Mouse (Mus musculus) neural tube, embryonic 15.5 days (tissue): ENCODE data around the gene Foxj2. TPM values are rescaled to one million over a fixed set of nuclear protein-coding genes. Genes with fewer than 3 reads are reported as not detected.

ENCODE experiments used
- ATAC-seq: fragments of 200-750 bp; cut with Nextera tagmentation; 2 replicates; pipeline ENCODE4 v1.8.0; 2017; ENCODE audit warnings: mild to moderate bottlenecking, moderate TSS enrichment, moderate library complexity; ENCODE audit not compliant: low FRiP score
- H3K27ac ChIP-seq: fragments of 300-500 bp; sonication (generic); replicated peaks from 2 replicates; pipeline ENCODE4 v1.5.1; 2015; ENCODE audit warnings: mild to moderate bottlenecking, inconsistent platforms
- H3K27me3 ChIP-seq: fragments of 300-500 bp; sonication (generic); replicated peaks from 2 replicates; pipeline ENCODE4 v1.6.1; 2015; ENCODE audit warnings: inconsistent platforms
- H3K36me3 ChIP-seq: fragments of 300-500 bp; sonication (generic); 2 replicates; pipeline ENCODE4 v1.6.1; 2015; ENCODE audit warnings: inconsistent platforms
- H3K4me1 ChIP-seq: fragments of 300-500 bp; sonication (generic); 2 replicates; pipeline ENCODE4 v1.6.1; 2015; ENCODE audit warnings: inconsistent platforms
- H3K4me2 ChIP-seq: fragments of 300-500 bp; sonication (generic); 2 replicates; pipeline ENCODE4 v1.6.1; 2015; ENCODE audit warnings: inconsistent platforms, mild to moderate bottlenecking, moderate library complexity
- H3K4me3 ChIP-seq: fragments of 300-500 bp; sonication (generic); replicated peaks from 2 replicates; pipeline ENCODE4 v1.5.1; 2015; ENCODE audit warnings: mild to moderate bottlenecking, inconsistent platforms
- H3K9ac ChIP-seq: fragments of 300-500 bp; sonication (generic); replicated peaks from 2 replicates; pipeline ENCODE4 v1.6.1; 2015; ENCODE audit warnings: mild to moderate bottlenecking, inconsistent platforms
- H3K9me3 ChIP-seq: fragments of 300-500 bp; sonication (generic); replicated peaks from 2 replicates; pipeline ENCODE4 v1.6.1; 2016; ENCODE audit warnings: inconsistent platforms
- WGBS: fragments of 180-500 bp; shearing (Covaris S2); methylation state at CpG from one replicate; pipeline ENCODE4 v1.1.7; 2015; ENCODE audit warnings: mixed read lengths; 5-methylcytosine and 5-hydroxymethylcytosine counted together
- polyA plus RNA-seq: library from polyadenylated mRNA; unstranded; fragments of >200 nt; fragmentation: Nextera tagmentation; extraction: Ambion mirVana; gene quantifications from 2 replicates; pipeline ENCODE4 v1.2.1, GENCODE M21; 2015

Foxj2 gene
- 7.1 and 7.4 TPM in 2 replicates for polyA plus RNA-seq

DNA sequence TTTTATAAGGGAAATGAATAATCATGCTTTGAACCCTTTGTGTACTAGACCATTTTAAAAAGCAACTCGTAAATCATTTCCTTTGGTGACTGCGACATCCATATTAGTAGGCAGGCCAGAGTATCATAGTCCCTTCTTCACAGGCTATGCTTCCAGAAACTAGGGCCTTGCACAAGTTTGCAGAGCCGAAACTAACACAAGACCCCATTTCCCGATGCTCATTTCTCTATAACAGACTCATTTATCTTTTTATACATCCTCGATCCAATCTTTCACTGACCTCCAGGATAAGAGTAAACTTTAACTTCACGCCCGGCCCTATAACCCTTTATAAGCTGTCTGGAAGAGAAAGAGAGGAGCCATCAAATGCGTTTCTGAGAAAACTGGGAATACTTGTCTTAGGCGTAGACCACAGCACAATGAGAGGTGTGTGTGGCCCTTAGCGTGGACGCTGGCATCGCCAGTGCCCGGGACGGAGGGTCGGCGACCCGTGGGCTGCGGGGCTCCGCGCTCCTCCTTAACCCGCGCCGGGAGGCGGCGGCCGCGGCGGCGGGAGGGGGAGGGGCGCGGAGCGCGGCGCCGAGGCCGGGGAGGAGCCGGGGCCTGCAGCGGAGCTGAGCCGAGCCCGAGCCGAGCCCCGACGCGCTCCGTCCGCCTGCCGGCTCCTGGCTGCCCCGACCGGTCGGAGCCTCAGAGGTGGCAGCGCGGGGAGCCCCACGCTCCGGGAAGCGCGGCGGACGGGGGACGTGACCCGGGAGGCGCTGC, at the start of gene Foxj2:
TSS of gene Foxj2 (plus strand) at position 609 of the 765 bp plus-strand sequence.
- ATAC-seq: peak; percentile 90
- Histone ChIP-seq H3K27ac (peak within 1 kb of the TSS; percentile 67), H3K27me3 (no peaks in the 10 kb centered on the region), H3K9ac (peak within 1 kb of the TSS; percentile 93), H3K4me3 (peak within 1 kb of the TSS; percentile 91), H3K4me1 (peaks cover 37% of the 10 kb centered on the region), H3K9me3 (no peaks in the 10 kb centered on the region), H3K4me2 (peak within 1 kb of the TSS; percentile 91), H3K36me3 (0 out of 2 replicates have a peak, but pooled peaks cover 3% of the 10 kb centered on the region)
- 2% methylated on average over 45 of the region's 61 CpGs for WGBS

DNA sequence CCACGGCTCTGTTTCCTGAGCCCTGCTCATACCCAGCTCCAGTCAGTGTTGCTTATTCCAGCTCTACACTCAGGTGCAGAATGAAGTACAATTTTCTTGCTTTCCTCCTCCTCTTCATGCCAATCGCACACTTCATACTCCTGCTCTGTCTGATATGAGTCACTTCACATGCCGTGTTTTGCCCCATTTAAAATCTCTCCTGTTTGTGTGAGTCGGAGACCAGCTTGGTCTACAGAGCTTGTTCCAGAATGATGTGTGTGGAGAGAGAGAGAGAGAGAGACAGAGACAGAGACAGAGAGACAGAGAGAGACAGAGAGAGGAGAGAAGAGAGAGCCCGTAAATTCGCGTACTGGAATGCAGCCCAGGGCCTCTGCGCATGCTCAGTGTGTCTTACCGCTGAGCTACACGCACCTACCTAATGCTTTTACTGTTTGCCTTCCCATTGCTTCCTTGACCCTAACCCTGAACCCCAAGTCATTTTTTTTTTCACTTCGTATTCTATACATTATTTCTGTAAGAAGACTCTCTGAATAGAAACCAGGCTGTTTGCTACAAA, 48.9 kb upstream of the Foxj2 start:
- 95% methylated on average over 11 of the region's 11 CpGs for WGBS
- Histone ChIP-seq H3K27me3 (no peaks in the 10 kb centered on the region), H3K9ac (no peak overlapping the region), H3K36me3 (no peaks in the 10 kb centered on the region), H3K4me3 (no peak overlapping the region), H3K27ac (0 out of 2 replicates have a peak overlapping the region, but pooled peaks have one; percentile 42), H3K9me3 (no peaks in the 10 kb centered on the region), H3K4me2 (no peak overlapping the region), H3K4me1 (peaks cover 20% of the 10 kb centered on the region)
- no peak for ATAC-seq

DNA sequence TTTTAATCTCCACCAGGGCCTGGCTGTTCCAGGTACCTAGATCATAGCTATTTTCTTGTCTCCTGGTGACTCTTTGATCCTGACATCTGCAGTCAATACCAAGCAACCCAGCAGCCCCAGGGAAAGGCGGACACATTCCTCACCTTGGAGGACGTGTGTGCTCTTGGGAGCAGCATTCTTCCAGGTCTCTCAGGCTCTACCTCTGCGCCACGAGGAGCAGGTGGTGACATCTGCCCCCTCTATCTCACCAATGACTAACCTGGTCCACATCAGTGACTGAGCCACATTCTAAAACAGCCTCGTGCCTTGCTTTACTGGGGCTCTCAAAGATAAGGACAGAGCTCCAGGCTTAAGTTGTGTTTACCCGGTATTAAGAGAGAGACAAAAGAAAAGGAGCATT, 47.0 kb upstream of the Foxj2 start:
- H3K9ac ChIP-seq: no peak overlapping the region
- no peak overlapping the region for H3K27ac ChIP-seq
- WGBS: 72% methylated on average over 6 of the region's 6 CpGs
- ATAC-seq: no peak
- H3K4me3 ChIP-seq: no peak overlapping the region
- peaks cover 11% of the 10 kb centered on the region for H3K4me1 ChIP-seq
- no peaks in the 10 kb centered on the region for H3K27me3 ChIP-seq
- no peak overlapping the region for H3K4me2 ChIP-seq
- no peaks in the 10 kb centered on the region for H3K9me3 ChIP-seq
- no peaks in the 10 kb centered on the region for H3K36me3 ChIP-seq

DNA sequence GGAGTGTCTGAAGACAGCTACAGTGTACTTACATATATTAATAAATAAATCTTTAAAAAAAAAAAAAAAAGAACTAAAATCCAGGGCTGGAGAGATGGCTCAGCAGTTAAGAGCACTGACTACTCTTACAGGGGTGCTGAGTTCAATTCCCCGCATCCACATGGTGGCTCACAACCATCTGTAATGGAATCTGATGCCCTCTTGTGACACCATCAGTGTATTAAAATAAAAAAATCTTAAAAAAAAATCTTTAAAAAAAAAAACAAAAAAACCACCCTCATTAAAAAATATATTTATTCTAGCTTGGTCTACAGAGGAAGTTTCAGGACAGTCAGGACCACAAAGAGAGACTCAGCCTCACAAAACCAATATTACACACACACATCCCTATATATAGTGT, 45.4 kb upstream of the Foxj2 start:
- H3K9ac ChIP-seq: no peak overlapping the region
- 100% methylated on average over 1 of the region's 1 CpGs for whole genome bisulfite sequencing
- no peaks in the 10 kb centered on the region for H3K36me3 ChIP-seq
- no peaks in the 10 kb centered on the region for H3K27me3 ChIP-seq
- no peaks in the 10 kb centered on the region for H3K9me3 ChIP-seq
- peaks cover 11% of the 10 kb centered on the region for H3K4me1 ChIP-seq
- no peak overlapping the region for H3K4me3 ChIP-seq
- no peak overlapping the region for H3K4me2 ChIP-seq
- no peak overlapping the region for H3K27ac ChIP-seq
- no peak for ATAC-seq

DNA sequence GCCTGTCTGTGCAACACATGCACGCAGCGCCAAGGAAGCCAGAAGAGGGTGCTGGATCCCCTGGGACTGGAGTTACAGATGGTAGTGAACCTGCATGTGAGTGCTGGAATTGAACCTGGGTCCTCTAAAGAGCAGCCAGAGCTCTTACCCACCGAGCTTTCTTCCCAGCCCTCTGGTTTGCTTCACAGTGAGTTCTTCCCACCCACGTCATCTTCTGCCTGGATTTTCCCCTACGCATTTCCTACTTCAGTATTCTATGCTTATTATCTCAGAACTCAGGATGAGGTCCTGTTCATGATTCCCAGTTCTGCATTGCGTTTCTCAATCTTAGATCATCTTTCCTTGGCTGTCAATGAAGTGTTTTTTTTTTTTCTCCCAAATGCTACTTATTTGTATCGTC, 43.7 kb upstream of the Foxj2 start:
- 88% methylated on average over 7 of the region's 7 CpGs for WGBS
- no peak overlapping the region for H3K4me2 ChIP-seq
- no peaks in the 10 kb centered on the region for H3K4me1 ChIP-seq
- no peaks in the 10 kb centered on the region for H3K27me3 ChIP-seq
- no peak overlapping the region for H3K27ac ChIP-seq
- H3K4me3 ChIP-seq: no peak overlapping the region
- H3K36me3 ChIP-seq: no peaks in the 10 kb centered on the region
- no peak overlapping the region for H3K9ac ChIP-seq
- no peak for ATAC-seq
- no peaks in the 10 kb centered on the region for H3K9me3 ChIP-seq

DNA sequence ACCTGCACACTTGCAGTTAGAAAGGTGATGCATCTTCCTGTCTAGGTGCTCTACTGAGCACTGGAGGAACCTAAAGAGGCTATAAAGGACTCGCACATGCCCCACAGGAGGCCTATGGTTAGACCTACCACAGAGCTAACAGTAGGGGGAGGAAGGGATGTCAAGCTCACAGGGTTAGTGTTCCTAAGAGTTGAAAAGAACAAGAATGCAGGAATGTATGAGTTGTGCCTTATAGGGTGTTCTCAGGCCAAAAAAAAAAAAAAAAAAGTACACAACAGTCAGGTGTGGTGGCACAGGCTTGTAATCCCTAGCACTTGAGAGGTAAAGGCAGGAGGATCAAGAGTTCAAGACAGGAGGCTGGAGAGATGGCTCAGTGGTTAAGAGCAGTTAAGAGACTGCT, 39.8 kb upstream of the Foxj2 start:
- WGBS: 31% methylated on average over 1 of the region's 1 CpGs

DNA sequence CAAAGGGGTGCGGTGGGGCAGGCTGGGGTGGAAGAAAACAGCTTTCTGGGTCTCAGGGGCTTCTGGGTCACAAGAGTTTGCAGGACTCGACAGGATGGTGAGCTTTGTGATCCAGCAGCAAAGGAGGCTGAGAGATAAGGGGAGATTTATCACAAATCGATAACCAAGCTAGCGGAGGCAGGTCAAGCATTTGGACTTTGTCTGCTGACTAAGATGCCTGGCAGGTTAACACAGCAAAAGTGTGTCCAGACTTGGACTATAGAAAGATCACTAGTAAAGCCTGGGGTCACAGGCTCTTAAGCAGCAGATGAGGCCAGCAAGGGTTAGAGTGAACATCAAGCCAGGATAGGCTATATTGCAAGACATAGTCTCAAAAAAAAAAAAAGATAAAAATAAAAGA, 38.5 kb upstream of the Foxj2 start:
- no peaks in the 10 kb centered on the region for H3K36me3 ChIP-seq
- no peak overlapping the region for H3K27ac ChIP-seq
- 80% methylated on average over 4 of the region's 4 CpGs for WGBS
- H3K9ac ChIP-seq: no peak overlapping the region
- H3K27me3 ChIP-seq: no peaks in the 10 kb centered on the region
- no peaks in the 10 kb centered on the region for H3K9me3 ChIP-seq
- no peak for ATAC-seq
- H3K4me2 ChIP-seq: no peak overlapping the region
- no peak overlapping the region for H3K4me3 ChIP-seq
- H3K4me1 ChIP-seq: no peaks in the 10 kb centered on the region

More for the DNA sequence above, 39.8 kb upstream of the Foxj2 start:
- Histone ChIP-seq H3K4me1 (no peaks in the 10 kb centered on the region), H3K27me3 (no peaks in the 10 kb centered on the region), H3K27ac (no peak overlapping the region), H3K9ac (no peak overlapping the region), H3K4me2 (no peak overlapping the region), H3K36me3 (no peaks in the 10 kb centered on the region), H3K9me3 (no peaks in the 10 kb centered on the region), H3K4me3 (no peak overlapping the region)
- ATAC-seq: no peak

DNA sequence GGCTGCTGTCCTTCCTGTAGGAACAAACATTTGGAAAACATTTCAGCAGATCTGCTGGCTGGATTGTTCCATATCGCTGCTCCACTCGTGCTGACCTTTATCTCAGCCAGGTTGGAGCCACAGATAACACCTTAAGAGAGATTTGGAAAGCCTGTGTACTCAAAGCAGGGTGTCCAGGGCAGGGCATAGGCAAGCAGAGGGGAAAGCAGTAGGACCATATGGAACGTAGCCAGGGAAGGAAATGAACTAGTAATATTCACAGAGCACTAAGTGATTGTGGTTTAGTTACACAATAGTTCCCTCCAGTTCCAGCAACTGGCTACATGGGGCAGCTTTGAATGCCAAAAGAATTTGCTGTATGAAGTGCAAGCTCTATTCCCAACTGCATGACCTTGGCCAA, 37.5 kb upstream of the Foxj2 start:
- no peak overlapping the region for H3K9ac ChIP-seq
- ATAC-seq: no peak
- no peaks in the 10 kb centered on the region for H3K27me3 ChIP-seq
- H3K36me3 ChIP-seq: no peaks in the 10 kb centered on the region
- H3K4me3 ChIP-seq: no peak overlapping the region
- H3K27ac ChIP-seq: no peak overlapping the region
- WGBS: 83% methylated on average over 3 of the region's 3 CpGs
- H3K4me2 ChIP-seq: no peak overlapping the region
- H3K9me3 ChIP-seq: no peaks in the 10 kb centered on the region
- H3K4me1 ChIP-seq: no peaks in the 10 kb centered on the region

DNA sequence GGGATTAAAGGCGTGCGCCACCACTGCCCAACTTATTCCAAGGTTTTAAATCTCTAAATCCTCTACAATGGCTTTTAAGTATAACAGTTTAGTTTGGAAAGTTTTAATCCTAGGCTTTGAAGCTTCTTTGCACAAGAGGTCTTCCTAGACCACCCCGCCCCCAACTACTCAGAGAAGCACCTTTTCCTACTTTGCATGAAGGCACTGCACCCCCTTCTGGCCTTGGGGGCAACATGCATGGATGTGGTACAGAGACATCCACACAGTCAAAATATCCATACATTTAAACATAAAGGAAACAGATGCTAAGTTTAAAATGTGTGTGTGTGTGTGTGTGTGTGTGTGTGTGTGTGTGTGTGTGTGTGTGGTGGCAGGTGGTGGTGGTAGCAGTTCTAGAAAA, 34.8 kb upstream of the Foxj2 start:
- Histone ChIP-seq H3K27me3 (no peaks in the 10 kb centered on the region), H3K9me3 (no peaks in the 10 kb centered on the region), H3K9ac (no peak overlapping the region), H3K4me1 (no peaks in the 10 kb centered on the region), H3K27ac (no peak overlapping the region), H3K36me3 (no peaks in the 10 kb centered on the region), H3K4me2 (no peak overlapping the region), H3K4me3 (no peak overlapping the region)
- ATAC-seq: no peak
- WGBS: 95% methylated on average over 3 of the region's 3 CpGs

DNA sequence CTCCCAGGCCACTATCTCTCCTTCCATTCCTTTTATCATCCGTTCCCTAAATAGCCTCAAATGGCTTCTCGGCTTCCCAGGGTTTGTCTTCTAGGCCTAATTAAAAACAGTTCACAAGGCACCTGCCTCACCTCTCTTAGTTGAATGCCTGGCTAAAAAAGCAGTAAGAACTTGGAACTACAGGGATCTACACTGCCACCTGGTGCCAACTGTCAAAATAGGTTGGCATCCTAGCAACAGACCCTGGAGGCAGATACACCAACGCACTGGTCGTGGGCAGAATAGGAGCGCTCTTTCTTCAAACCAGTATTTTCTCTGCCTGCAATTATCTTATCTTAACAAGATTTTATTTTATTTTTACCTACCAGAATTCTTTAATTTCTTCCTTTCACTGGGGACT, 33.4 kb upstream of the Foxj2 start:
- peak; percentile 83 for ATAC-seq
- 22% methylated on average over 5 of the region's 5 CpGs for WGBS

DNA sequence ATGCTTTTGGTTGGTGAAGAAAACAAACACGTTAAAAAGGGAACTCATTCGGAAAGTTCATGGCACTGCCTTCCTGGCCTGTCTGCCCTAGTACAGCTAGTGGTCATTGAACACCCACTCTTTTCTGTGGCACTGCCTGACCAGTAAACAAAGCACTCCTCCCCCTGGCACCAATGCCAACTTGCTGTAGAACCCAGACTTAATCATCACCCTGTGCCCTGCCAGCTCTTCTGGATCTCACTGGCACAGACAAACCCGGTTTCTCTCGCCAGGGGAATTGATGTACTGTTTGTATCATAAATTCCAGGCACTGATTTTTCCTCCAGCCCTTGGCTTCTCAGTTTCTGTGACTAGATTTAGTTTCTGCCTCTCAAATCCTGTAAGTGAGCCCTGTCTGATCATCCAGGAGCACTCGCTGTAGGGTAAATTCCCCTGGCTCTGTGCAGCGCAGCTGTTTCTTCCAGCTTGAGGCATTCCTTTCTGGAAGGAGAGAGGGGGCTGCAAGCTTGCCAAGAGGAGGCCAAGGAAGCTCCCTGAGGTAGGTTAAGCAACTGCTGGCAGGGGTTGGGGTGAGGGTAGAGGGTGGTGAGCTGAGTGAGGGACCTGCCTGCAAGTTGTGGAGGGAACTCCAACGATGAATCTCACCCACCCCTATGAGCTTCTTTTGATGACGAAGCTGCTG, 24.3 kb upstream of the Foxj2 start:
- Histone ChIP-seq H3K9ac (no peak overlapping the region), H3K27ac (no peak overlapping the region), H3K27me3 (no peaks in the 10 kb centered on the region), H3K9me3 (no peaks in the 10 kb centered on the region), H3K4me1 (no peaks in the 10 kb centered on the region), H3K4me3 (no peak overlapping the region), H3K4me2 (no peak overlapping the region), H3K36me3 (peaks cover 3% of the 10 kb centered on the region; the same call in 1 of the 2 replicates)
- no peak for ATAC-seq
- 71% methylated on average over 8 of the region's 8 CpGs for WGBS

More for the DNA sequence above, 33.4 kb upstream of the Foxj2 start:
- Histone ChIP-seq H3K4me2 (no peak overlapping the region), H3K36me3 (no peaks in the 10 kb centered on the region), H3K9me3 (no peaks in the 10 kb centered on the region), H3K9ac (no peak overlapping the region), H3K4me3 (no peak overlapping the region), H3K4me1 (no peaks in the 10 kb centered on the region), H3K27ac (no peak overlapping the region), H3K27me3 (no peaks in the 10 kb centered on the region)
